Mouse (Mus musculus) right cerebral cortex, postnatal 36 days (tissue): ENCODE data around the gene Foxp3.

ENCODE experiments used
- DNase-seq, 2 experiments: peaks; one replicate each; pipeline ENCODE4 v3.0.0; 2022; ENCODE audit warnings: low spot score in 2 of 2, mixed read lengths in 1 of 2

Foxp3 gene

DNA sequence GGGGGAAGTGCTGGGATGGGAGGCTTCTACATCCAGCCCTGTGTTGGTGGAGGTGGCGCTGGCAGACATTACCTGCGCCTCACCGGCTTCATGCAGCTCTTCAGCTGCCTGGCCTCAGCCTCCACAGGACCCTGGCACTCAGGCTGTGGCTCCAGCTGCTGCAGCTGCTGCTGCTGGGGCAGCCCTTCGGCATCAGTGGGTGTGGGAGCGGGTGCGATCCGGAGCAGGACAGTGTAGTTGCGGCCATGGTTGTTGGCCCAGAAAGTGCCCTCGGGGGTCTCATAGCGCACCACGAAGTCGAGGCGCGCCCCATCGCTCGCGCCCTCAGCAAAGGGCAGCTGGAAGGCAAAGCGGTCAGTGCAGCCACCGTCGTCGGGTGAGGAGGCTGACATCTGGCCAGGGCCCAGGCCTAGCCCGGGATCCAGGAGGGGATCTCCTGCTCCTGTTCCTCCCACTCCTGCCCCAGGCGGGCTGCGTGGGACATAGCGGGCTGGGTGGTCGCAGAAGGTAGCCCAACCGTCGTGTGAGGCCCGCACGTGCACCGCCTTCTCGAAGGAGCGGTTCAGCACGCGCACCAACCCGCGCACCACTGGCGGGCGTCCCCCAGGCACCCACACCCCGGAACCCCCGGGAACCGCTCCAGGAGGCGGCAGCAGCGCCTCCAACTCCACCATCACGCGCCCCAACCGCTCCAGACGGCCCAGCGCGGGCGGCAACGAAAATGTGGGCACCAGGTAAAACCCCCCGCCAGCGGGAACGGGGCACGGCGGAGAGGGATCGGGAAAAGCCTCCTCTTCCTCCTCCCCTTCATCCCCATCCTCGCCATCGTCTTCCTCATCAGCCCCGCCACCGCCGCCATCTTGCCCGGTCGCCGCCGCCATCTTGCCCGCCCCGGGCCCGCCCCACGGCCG lies at the start of gene Foxp3:
TSS of gene Foxp3 (plus strand) at position 469 of the 911 bp plus-strand sequence.
- DNase-seq: peak in 1 of 2 experiments; percentile 17

DNA sequence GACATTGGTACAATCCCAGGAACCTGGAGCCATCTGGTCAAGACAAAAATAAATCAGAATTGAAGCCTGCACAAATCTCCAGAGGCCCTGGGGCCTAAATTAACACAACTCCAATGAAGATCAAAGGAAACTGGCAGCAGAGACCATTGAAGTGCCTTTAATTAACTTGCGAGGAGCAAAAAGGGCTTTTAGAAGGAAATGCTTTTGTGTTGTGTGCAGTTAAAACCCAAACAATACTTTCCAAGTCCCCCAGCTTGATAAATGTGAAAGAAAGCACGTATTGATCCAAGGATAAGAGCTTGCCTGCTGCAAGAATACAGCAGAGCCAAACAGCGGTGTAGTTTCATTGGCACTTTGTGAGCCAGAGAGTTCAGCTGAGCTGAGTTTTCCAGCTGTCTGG lies 48.5 kb upstream of the Foxp3 start:
- no peak for DNase-seq

DNA sequence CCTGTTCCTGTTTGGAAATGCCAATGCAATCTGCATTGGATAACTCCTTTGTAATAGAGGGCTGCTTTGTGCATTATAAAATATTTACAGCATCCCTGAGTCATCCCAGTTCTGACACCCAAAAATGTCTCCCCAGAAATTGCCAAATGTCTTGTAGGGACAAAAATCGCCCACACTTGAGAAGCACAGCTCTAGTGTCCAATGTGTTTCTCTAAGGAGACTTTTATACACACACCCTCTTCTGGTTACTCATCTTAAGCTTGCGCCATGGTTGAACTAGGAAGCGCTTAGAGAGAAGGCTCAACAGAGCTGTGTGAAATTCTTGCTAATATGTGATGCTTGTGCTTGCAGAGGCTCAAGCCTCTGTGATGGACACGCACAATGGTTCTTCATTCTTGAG lies 20.0 kb upstream of the Foxp3 start:
- DNase-seq: no peak

DNA sequence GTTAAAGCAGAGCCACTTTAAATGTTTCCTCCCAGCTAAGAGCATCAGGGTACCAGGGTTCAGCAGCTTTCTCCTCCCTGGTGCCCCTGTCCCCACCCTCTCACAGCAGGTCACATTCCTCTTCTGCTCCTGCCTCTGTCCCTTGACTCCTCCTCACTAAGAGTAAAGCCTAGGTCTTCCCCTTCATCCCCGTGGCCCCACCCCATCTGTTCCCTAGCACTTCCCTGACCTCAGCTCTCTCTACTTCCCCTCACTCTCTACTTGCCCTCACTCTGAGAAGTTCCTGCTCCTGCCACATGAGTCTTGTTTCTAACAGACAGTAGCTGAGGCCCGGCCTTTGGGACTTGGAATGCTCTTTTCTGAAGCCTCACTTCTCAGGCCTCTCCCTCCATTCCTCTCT lies 10.4 kb upstream of the Foxp3 start:
- DNase-seq: no peak

DNA sequence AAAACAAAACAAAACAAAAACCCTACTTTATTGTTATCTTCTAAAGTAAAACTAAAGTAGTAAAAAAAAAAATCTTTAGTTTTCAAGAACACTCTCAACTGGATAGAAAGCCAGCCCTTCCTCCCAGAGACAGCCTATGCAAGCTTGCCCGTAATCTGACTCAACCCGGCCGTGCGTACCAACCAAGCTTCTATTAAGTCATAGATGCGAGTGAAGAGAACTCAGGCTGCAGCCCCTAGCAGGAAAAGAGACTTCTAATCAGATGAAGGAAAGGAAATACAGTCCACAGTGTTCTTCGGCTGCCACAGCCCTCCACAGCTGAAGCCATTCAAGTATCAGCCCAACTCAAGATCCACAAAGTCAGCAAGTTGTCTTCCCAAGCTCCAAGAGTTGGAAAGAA lies 7.1 kb upstream of the Foxp3 start:
- no peak for DNase-seq

DNA sequence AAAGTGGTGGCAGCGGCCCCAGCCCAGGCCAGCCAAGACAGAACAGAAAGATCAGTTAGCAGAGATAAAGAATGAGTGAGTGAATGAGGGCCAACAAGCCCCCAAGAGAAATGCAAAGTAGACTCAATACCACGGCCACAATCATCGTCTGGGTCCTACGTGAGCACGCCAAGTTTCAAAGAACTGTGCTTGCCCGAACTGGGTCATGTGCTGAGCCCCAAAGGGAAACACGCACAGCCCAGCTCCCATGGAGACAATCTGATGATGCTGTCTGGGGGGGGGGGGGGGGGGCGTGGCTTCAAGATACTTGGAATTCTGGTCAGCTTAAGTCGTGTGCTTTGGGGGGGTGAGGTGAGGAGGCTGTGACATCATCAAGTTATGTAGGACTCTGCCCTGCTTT lies 6.0 kb upstream of the Foxp3 start:
- DNase-seq: no peak

DNA sequence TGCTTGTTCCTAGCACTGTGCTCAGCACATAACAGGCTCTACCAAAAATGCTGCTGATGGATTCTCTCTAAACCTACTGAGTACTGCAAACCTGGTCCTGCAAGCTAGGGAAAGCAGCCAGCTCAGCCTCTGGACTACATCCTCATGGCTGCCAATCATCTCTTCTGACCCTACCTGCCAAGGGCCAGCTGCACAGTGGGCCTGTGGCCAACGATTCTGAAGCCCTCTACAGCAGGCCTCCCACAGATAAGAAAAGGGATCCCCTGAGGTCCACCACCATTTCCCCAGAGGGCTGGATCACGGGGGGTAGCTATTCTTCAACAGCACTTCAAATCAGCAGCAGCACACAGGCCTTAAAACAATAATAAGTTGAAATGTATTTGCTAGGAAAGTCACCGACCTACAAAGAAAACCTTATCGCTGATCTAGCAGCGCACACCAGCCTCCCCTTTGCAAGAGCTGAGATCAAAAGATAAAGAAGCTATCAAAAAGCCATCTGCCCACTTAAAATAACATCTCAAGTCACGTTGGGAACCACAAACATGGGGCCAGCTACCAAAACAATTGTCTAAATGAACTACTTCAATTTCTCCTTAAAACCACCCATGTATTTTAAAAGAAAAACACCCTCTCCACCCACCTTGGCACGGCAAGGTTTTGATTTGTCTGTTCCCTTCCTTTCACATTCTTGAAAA lies 2.8 kb upstream of the Foxp3 start:
- DNase-seq: no peak

DNA sequence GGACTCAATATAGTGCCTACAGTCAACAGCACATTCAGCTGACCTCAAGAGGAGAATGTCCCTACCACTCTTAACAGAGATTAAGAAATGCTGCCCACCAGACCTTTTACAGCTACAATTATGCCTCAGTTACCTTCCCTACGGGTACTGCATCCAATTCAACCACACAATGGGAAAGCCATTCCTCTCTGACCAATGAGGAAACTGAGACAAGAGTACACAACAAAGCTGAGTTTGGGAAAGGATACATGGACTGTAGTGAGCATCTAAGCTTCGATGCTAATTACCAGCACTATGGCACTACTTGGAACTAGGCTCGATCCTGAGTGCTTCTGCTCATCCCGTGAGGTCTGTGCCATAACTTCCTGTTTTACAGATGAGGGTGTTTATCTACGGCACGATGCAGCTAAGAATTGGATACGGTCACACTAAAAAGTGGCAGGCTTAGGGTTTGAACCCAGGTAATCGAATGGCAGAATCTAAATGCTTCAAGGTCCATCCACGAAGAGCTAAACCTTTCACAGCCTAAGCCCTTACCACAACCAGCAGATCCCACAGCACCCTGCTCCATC lies 1.8 kb upstream of the Foxp3 start:
- no peak for DNase-seq

DNA sequence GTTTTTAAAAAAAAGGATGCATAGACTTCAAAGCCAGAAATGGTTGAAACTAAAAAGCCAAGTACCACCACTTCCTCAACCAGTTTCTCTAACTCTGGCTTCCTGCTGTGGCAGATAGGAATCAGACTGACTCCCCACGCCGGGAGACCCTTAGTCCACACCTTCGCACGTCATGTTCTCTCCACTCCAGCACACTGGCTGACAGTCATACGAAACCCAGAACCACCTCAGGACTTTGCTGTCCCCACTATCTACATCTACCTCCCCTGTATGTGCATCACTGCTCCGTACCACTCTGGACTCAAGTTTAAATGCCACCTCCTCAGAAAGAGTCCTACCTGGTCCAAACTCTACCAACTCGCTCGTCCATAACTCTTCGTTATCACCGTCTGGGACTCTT lies 978 bp upstream of the Foxp3 start:
- no peak for DNase-seq

DNA sequence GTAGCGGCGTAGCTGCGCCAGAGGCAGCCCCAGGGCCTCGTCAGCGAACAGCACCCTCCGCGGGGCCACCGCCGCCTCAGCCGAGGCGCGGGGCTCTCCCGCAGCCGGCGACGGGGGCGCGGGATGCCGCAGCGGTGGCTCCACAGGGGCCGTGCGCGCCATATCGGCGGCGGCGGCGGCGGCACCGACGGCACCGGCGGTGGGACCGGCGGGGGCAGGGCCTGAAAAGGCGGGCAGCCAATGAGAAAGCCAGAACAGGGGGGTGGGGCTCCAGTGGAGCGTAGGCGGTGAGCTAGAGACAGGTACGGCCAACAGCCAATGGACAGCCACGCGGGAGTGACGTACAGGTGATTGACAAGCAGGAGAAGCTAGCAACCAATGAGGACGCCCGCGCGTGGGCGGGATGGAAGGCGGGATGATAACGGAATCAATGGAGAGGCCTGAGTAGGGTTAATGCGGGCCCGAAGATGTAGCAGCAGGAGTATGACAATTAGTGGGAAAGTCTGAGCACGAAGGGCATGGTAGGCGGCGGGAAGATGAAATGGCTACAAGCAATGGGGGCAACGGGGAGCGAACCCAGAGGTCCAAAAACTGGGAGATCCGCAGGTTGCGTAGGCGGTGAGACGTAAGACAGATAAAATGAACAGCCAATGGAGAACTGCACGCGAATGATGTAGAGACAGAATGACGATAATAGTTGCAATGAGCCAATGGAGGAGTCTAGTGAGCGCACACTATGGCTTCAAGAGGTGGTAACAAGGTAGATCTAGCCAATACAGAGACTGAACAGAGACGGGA lies 842 bp downstream of the Foxp3 start, which contains the start of gene Ppp1r3f:
TSS of gene Ppp1r3f (minus strand) at position 197 of the 798 bp plus-strand sequence.
- DNase-seq: peak; percentile 98 to 99

DNA sequence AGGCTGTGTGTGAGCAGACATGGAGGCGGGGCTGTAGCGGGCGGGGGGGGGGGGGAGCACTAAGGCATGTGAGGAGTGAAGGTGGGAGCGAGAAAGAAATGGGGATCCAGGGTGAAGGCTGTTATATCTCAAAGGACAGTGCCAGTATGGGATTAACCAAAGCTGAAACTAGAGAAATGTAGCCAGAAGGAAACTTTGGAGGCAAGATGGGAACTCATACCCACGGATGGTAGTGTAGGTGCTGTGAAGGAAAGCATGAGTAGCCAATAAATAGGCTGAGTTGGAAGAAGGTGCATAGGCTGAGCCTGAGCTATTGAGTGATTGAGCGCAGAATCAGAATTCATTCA lies 1.4 kb downstream of the Foxp3 start:
- no peak for DNase-seq

DNA sequence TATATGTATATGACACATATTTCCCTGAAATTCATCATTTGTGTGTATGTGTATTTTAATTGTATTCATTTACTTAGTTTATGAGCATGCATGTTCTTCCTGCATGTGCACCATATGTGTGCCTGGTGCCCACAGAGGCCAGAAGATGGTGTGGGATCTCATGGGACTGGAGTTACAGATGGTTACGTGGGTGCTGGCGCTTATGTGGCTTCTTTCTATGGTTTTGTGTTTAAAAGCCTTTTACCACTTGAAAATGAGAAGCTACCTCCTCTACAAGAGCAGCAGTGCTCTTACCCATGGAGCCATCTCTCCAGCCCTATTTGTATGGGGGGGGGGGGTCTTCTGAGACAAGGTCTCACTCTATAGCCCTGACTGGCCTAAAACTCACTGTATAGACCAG lies 7.7 kb downstream of the Foxp3 start:
- DNase-seq: peak in 1 of 2 experiments; percentile 4

DNA sequence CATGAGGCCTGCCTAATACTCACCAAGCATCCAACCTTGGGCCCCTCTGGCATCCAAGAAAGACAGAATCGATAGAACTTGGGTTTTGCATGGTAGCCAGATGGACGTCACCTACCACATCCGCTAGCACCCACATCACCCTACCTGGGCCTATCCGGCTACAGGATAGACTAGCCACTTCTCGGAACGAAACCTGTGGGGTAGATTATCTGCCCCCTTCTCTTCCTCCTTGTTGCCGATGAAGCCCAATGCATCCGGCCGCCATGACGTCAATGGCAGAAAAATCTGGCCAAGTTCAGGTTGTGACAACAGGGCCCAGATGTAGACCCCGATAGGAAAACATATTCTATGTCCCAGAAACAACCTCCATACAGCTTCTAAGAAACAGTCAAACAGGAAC lies 10.4 kb downstream of the Foxp3 start:
- DNase-seq: no peak

DNA sequence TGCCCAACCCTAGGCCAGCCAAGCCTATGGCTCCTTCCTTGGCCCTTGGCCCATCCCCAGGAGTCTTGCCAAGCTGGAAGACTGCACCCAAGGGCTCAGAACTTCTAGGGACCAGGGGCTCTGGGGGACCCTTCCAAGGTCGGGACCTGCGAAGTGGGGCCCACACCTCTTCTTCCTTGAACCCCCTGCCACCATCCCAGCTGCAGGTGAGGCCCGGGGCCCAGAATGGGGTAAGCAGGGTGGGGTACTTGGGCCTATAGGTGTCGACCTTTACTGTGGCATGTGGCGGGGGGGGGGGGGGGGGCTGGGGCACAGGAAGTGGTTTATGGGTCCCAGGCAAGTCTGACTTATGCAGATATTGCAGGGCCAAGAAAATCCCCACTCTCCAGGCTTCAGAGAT lies 12.9 kb downstream of the Foxp3 start:
- DNase-seq: no peak

DNA sequence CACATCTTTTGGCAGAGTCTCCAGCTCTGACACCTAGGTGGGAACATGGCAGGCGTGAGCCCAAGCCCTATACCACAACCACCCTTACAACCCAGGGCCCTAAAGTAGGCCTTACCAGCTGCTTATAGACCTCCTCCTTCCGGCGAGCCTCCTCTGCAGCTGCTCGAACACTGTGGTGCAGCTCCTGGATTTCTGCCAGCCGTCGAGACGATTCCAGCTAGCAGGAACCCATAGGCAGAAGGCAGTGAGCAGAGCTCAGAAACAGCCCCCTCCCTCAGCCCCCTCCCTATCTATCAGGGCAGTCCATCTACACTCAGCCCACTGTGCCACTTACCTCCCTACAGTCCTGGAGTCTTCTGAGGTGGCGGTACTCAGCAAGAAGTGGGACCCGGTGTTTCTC lies 21.9 kb downstream of the Foxp3 start:
- no peak for DNase-seq

DNA sequence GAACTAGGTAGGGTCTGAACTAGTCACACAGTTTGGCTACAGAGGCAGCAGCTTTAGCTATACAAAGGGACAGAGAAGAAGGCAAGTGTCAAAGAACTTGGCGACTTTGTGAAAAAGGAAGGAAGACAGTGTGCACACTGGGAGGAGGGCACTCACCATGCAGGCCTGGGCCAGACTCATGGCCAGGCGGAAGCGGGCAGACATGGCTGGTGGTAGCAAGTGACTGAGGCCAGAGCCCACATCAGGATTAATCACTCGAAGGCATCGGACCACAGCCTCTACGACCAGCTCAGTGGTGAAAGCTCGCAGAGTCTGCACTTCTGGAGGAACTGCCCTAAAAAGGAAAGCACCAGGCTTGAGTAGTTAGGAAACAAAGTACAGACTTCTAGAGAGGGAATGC lies 30.6 kb downstream of the Foxp3 start:
- no peak for DNase-seq

DNA sequence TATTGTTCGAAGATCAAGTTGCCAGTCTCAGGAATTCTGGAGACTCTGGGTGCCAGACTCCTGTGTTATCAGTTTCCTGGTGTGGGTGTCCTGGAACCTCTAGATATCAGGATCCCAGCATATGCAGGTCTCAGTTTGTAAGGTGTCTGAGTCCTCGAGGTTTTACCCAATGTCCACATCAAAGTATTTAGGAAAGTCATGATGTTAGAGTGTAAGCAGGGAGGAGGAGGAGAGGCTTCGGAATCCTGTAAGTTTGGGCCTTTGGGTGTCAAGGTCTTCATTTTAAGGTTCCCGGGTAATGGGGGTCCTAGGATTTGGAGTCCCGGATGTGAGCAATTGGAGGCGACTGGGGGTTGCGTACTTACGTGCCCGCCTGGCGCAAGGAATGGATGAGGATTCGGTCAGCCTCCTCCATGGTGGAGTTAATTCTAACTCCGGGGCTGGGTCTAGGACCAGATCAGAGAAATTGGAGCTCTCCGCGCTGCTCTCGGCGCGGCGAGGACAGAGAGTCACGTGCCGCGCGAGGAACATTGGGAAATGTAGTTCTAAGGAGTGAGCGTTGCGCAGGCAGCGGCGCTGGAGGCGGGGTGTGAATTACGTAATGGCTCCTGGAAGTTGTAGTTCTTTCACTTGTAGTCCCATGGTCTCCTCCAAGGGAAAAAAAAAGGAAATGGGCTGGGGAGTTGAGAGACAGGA lies 31.6 kb downstream of the Foxp3 start, which contains the start of gene Ccdc22:
TSS of gene Ccdc22 (minus strand) at position 639 of the 696 bp plus-strand sequence.
- peak; percentile 82 to 86 for DNase-seq

DNA sequence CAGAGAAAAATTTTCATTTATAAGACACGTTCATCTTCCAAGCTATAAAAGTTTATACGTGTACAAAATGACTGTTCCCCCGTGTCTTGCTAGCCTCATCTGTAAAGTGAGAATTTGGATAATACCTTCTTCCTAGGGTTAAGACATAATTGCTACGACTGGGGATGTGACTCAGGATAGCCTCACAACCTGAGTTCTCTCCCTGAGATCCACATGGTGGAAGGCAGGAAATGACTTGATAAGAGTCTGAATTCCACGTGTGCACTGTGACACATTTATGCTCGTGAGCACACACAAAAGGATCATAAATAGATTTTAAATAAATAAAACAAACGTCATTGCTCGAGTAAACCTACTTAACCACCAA lies 32.1 kb downstream of the Foxp3 start:
- DNase-seq: no peak

DNA sequence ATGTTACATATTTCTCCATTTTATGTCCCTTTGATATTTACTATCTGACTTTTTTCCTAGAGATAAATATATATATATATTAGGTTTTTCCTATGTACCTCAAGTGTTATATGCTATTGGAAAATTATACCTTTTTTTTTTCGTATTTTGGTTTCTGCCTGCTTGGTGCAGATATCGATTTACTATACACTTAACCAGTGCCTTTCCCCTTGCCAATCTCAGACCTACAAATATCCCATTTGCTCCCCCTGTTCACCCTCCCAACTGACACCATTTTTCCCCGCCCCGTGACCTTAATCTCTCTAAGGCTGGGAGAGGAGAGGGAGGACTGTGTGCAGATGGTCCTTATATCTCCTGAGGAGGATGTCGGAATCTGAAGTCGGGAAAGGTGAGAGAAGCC lies 33.3 kb downstream of the Foxp3 start, which contains the start of gene Cacna1f:
TSS of gene Cacna1f (plus strand) at position 301 of the 400 bp plus-strand sequence.
- DNase-seq: no peak

DNA sequence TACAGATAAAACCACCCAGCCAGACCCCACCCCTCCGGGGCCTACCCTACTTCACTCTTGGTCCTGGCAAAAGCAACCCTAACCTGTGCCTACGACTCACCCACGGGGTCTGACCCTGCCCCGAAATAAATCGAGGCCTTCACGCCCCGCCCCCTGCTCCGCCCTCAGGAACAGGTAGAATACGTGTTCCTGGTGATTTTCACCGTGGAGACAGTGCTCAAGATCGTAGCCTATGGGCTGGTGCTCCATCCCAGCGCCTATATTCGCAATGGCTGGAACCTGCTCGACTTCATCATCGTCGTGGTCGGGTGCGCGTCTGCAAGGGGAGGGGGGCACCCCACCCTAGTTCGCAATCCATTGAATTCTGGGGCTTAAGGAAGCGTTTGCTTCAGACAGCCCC lies 36.6 kb downstream of the Foxp3 start:
- DNase-seq: peak in 1 of 2 experiments; percentile 7
